In the genomic region with DNA sequence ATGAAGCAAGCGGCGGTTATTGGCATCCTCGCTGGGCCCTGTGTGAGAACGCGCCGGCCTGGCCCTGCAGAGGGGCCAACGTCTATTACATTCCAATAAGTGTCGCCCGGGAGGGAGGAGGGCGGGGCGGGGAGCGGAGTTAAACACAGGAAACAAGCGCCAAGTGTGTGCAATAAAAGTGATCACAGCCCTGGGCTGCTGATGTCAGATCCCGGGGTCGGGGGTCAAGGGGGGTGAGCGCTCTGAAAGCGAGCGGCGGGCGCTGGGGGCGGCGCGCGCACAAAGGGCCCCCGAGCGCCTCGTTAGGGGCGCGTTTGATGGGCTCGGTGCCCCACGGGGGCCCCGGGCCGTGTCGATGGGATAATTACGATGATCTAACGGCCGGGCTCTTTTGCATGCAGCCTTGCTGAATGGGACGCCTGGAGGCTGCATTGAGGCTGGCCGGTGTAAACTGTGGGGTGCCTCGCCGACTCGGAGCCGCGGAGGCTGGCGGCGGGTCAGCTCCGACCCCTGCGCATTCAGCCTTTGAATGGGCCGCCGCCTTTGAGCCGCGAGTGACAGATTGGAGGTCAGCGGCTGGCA, we compare ENCODE assay signal across 7 mouse cellular contexts.
A peak's percentile ranks its signal among the peaks of the same experiment; 100 is the strongest.
DNase-seq lines count a peak whose midpoint lies in the region; ATAC-seq and TF ChIP-seq lines count a peak whose summit lies in the region.

No protein-coding gene starts in this region.

- H3K36me3 ChIP-seq in heart, embryonic 10.5 days, result no peaks in the 10 kb centered on the region
- H3K36me3 ChIP-seq in kidney, postnatal 0 days (ENCODE audit: insufficient read depth, low read length), result no peaks in the 10 kb centered on the region

- no peak for ATAC-seq in kidney, postnatal 0 days (replicated peaks; ENCODE audit: low FRiP score, low read depth)

- peak overlapping the region; percentile 64 for H3K27ac ChIP-seq in heart, embryonic 10.5 days
- no peak overlapping the region for H3K27ac ChIP-seq in kidney, postnatal 0 days

- WGBS in heart, embryonic 10.5 days, result under 1% methylated on average over 53 of the region's 53 CpGs
- WGBS in kidney, postnatal 0 days, result 1% methylated on average over 53 of the region's 53 CpGs

- H3K4me3 ChIP-seq in heart, embryonic 10.5 days, result peak overlapping the region; percentile 67
- peak overlapping the region; percentile 22; the same call in 1 of the 2 replicates for H3K4me3 ChIP-seq in kidney, postnatal 0 days (replicated peaks; ENCODE audit: low read depth, low read length)

- DNase-seq in right cerebral cortex, postnatal 10 days (ENCODE audit: low spot score in 2 of 2), result peak; percentile 50 to 57
- no peak for DNase-seq in right cerebral cortex, postnatal 25 days
- DNase-seq in embryo, embryonic 10.5 days (ENCODE audit: low spot score), result peak; percentile 96
- no peak for DNase-seq in heart, embryonic 10.5 days (ENCODE audit: low spot score)
- peak; percentile 51 for DNase-seq in kidney, postnatal 0 days (ENCODE audit: low spot score)
- DNase-seq in lung, postnatal 36 days, result peak; percentile 50
- peak; percentile 34 for DNase-seq in thymus, postnatal 4 days

- H3K9me3 ChIP-seq in heart, embryonic 10.5 days, result no peaks in the 10 kb centered on the region
- H3K9me3 ChIP-seq in kidney, postnatal 0 days (replicated peaks; ENCODE audit: low read length), result peaks cover 3% of the 10 kb centered on the region; the same call in 1 of the 2 replicates

- peaks cover 89% of the 10 kb centered on the region for H3K27me3 ChIP-seq in heart, embryonic 10.5 days (ENCODE audit: insufficient read depth, poor library complexity, severe bottlenecking)
- H3K27me3 ChIP-seq in kidney, postnatal 0 days (ENCODE audit: insufficient read depth, low read length), result peaks cover 63% of the 10 kb centered on the region

- no peak for TF ChIP-seq CTCF in kidney, postnatal 0 days (IDR thresholded peaks at IDR 0.05; ENCODE audit: low read depth)

- H3K9ac ChIP-seq in kidney, postnatal 0 days (ENCODE audit: low read depth, low read length), result no peak overlapping the region

- H3K4me2 ChIP-seq in kidney, postnatal 0 days (ENCODE audit: low read length), result peak overlapping the region; percentile 51

- H3K4me1 ChIP-seq in heart, embryonic 10.5 days, result peaks cover 28% of the 10 kb centered on the region
- peaks cover 12% of the 10 kb centered on the region for H3K4me1 ChIP-seq in kidney, postnatal 0 days (replicated peaks; ENCODE audit: insufficient read depth, low read length)

Comparison
In these comparisons a context has a peak if more than half of its experiments do, and no peak if none do; other contexts are left out.
1. DNase-seq: peak in right cerebral cortex, postnatal 10 days (2 of 2), embryo, embryonic 10.5 days (single experiment), kidney, postnatal 0 days (single experiment), lung, postnatal 36 days (single experiment) and thymus, postnatal 4 days (single experiment); none in right cerebral cortex, postnatal 25 days (single experiment) and heart, embryonic 10.5 days (single experiment).